Mouse (Mus musculus) adrenal gland, postnatal 25 days (tissue): ENCODE data around the gene Tmeff2. TPM values are rescaled to one million over a fixed set of nuclear protein-coding genes. Genes with fewer than 3 reads are reported as not detected.

Source experiments
- DNase-seq: peaks from one replicate; pipeline ENCODE4 v3.0.0; 2021; ENCODE audit warnings: mixed read lengths
- total RNA-seq: library from RNA; stranded (reverse); gene quantifications from 2 replicates; pipeline ENCODE4 v1.2.3, GENCODE M21; 2021

Gene Tmeff2
- total RNA-seq, 1 experiment from 2014 or later, result 6.4 TPM

- DNase-seq, result no peak
These were observed 206.9 kb downstream of the Tmeff2 start for GRCm38 (mm10) chr1:51107299-51107698.

GRCm38 (mm10) chr1:51114721-51115120 is 214.3 kb downstream of the Tmeff2 start:
- DNase-seq, result no peak

GRCm38 (mm10) chr1:51115761-51116160 is 215.3 kb downstream of the Tmeff2 start:
- no peak for DNase-seq

- no peak for DNase-seq
These were observed 217.4 kb downstream of the Tmeff2 start for GRCm38 (mm10) chr1:51117830-51118229.

- DNase-seq, result no peak
These were observed 225.4 kb downstream of the Tmeff2 start for GRCm38 (mm10) chr1:51125671-51126424.

- DNase-seq, result no peak
These were observed 225.9 kb downstream of the Tmeff2 start for GRCm38 (mm10) chr1:51126425-51126765.

- no peak for DNase-seq
These were observed 236.3 kb downstream of the Tmeff2 start for GRCm38 (mm10) chr1:51136792-51137191.

GRCm38 (mm10) chr1:51139605-51140004 is 239.2 kb downstream of the Tmeff2 start:
- DNase-seq, result no peak

- DNase-seq, result no peak
These were observed 240.9 kb downstream of the Tmeff2 start for GRCm38 (mm10) chr1:51141381-51141780.

GRCm38 (mm10) chr1:51142729-51143128 is 242.3 kb downstream of the Tmeff2 start:
- no peak for DNase-seq

GRCm38 (mm10) chr1:51145693-51146092 is 245.2 kb downstream of the Tmeff2 start:
- no peak for DNase-seq

- DNase-seq, result no peak
These were observed 248.2 kb downstream of the Tmeff2 start for GRCm38 (mm10) chr1:51148481-51149137.

- no peak for DNase-seq
These were observed 249.0 kb downstream of the Tmeff2 start for GRCm38 (mm10) chr1:51149488-51149887.

GRCm38 (mm10) chr1:51149890-51150289 is 249.4 kb downstream of the Tmeff2 start:
- DNase-seq, result no peak

- no peak for DNase-seq
These were observed 251.6 kb downstream of the Tmeff2 start for GRCm38 (mm10) chr1:51152017-51152416.

GRCm38 (mm10) chr1:51152856-51153255 is 252.4 kb downstream of the Tmeff2 start:
- no peak for DNase-seq

- DNase-seq, result no peak
These were observed 283.8 kb downstream of the Tmeff2 start for GRCm38 (mm10) chr1:51184276-51184675.

- DNase-seq, result no peak
These were observed 288.6 kb downstream of the Tmeff2 start for GRCm38 (mm10) chr1:51189008-51189407.

GRCm38 (mm10) chr1:51191253-51191652 is 290.8 kb downstream of the Tmeff2 start:
- no peak for DNase-seq

- DNase-seq, result no peak
These were observed 291.6 kb downstream of the Tmeff2 start for GRCm38 (mm10) chr1:51191872-51192613.

GRCm38 (mm10) chr1:51199088-51199830 is 298.8 kb downstream of the Tmeff2 start:
- no peak for DNase-seq

- DNase-seq, result no peak
These were observed 299.5 kb downstream of the Tmeff2 start for GRCm38 (mm10) chr1:51199954-51200353.
